Mouse (Mus musculus): ENCODE results near the gene Akr1c14.
"Not testable (repeated sequence)": the region's sequence is repeated elsewhere in the genome, so short reads cannot be mapped to it uniquely, and the experiment has no call there.

The Akr1c14 gene

GRCm38 (mm10) chr13:4124471-4124870, 75.7 kb downstream of the Akr1c14 start:
- not testable (repeated sequence) for DNase-seq

DNA sequence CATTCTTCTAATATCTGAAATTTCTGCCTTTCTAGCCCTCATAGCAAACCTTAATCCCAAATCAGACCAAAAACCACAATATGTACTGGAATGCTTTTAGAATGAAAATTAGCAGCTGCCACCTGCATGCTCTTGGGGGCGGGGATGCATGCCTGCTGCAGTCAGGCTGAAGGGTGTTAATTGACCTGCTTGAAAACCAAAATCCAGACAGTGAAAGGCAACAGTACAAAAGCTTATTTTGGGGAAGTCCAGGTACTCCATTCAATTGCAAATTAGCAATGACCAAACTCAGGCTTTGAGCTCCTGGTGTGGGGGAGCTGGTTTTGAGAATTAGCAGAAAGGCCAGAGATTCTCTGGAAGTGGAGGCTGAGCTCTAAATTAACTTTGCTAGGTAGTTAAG, 77.0 kb downstream of the Akr1c14 start:
- DNase-seq = not testable (repeated sequence)

DNA sequence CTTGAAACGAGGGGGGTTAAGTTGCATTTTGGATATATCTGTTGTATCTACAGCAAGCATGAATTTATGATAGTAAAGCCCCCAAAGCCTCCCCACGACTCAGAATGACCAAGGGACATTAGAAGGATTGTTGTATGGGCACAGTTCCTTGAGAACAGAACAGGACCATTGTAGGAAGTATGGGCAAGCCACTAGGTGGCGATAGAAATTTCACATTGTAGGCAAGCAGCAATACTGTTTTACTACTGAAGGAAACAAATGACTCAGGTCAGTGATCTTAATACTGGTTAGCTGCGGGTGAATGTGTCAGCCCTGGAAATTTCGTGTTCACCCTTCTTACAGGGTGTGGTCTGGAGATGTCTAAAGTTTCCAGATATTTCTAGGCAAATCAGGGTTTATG, 80.3 kb downstream of the Akr1c14 start:
- peak; percentile 5 for DNase-seq

DNA sequence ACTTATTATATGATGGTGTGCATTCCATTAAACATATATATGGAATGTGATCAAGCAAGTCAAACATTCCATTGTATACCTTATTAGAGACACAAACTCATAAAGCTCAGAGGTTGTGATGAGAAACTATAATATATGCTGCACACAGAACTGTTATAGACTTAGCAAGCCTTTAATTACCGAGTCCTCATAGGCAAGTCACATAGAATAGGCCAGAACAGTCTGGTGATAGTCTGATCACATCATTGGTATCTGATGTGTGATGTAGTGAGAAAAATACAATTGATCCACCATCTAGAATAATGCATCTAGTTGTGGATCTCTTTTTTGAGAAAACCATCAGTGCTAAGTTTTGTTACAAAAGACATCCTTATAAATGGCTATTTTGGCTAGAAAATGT, 82.5 kb downstream of the Akr1c14 start:
- DNase-seq = no peak

- no peak for DNase-seq
Measured at GRCm38 (mm10) chr13:4131721-4132120, 82.9 kb downstream of the Akr1c14 start.

DNA sequence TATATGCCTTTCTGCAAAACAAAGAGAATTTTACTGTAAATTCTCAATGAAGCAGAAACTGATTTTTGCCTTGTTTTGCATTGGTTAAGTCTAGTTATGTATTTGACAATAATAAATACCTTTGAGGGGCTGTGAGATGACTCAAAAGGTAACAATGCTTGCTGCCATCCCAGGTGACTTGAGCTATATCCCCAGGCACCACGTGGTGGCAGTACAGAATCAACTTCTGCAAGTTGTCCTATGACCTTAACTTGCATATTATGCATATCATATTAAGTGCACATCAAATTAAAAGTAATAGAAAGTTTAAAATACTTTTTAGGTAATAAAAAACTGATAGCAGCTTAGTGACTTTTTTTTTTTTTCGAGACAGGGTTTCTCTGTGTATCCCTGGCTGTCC, 84.3 kb downstream of the Akr1c14 start:
- no peak for DNase-seq

Data from right cerebral cortex, postnatal 4 days (tissue).